Mouse (Mus musculus) erythroblast, embryonic 14.5 days (primary cell): ENCODE results near the gene Zfp362.

ENCODE experiments used
- GATA1 ChIP-seq: IDR thresholded peaks from 2 replicates; pipeline ENCODE4 v1.6.1; 2012; ENCODE audit warnings: low read length, inconsistent platforms, mixed read lengths
- TAL1 ChIP-seq: IDR thresholded peaks from 3 replicates; pipeline ENCODE4 v1.6.1; 2012; ENCODE audit warnings: low read length, inconsistent platforms, mixed read lengths

DNA sequence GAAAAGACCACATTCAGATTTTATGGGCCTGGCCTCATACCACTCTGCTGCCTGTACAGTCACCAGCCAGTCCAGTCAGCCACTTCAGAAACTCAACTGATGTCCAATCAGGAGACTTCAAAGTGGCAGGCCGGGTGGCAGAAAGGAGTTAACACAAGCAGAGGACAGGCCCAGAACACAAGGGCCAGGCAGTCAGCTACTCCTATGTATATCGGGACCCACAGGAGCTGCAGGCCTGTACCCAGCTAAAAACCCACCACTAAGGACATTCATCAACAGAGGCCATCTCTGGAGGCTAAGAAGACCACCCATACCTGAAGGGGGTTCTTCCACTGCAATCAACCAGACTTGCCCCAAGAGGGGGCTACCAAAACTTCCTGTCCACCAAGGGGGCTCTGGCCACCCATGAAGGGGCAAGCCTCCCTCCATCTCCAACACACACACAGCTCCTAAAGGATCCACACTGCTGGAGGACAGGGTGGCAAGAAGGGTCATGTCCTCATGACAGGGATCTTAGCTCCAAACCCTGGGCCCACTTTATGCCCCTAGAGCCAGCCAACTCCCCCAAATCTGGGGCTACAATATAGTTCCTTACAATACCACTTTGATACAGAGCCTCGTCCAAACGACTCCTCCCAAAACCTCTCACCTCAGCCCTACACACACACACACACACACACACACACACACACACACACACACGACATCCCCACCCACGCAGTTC lies 1.3 kb downstream of the Zfp362 start:
- TF ChIP-seq GATA1, result no peak
- TF ChIP-seq TAL1, result no peak
